Mouse (Mus musculus) MEL (cell line): ENCODE results near the gene N4bp3.

Source experiments
- CHD2 ChIP-seq: IDR thresholded peaks from 2 replicates; pipeline ENCODE4 v1.6.1; 2011; ENCODE audit warnings: low read length, improper control_type of control experiment
- CTCF ChIP-seq, 3 experiments: IDR thresholded peaks in 2 of 3; conservative IDR thresholded peaks in 1 of 3; 2 replicates each; pipeline ENCODE4 v1.5.1; 2011 to 2012; ENCODE audit warnings: low read length in 3 of 3, low read depth in 2 of 3, mild to moderate bottlenecking in 2 of 3, improper control_type of control experiment in 1 of 3, inconsistent platforms in 1 of 3, mixed read lengths in 1 of 3, moderate library complexity in 1 of 3; ENCODE audit not compliant: control insufficient read depth in 1 of 3, insufficient read depth in 1 of 3, poor library complexity in 1 of 3, severe bottlenecking in 1 of 3
- E2F4 ChIP-seq: IDR thresholded peaks from 2 replicates; pipeline ENCODE4 v1.6.1; 2011; ENCODE audit warnings: low read depth, low read length, improper control_type of control experiment, borderline replicate concordance
- EP300 ChIP-seq, 2 experiments: IDR thresholded peaks; 2 replicates each; pipeline ENCODE4 v1.6.1; 2011; ENCODE audit warnings: improper control_type of control experiment in 2 of 2, low read length in 2 of 2, low read depth in 1 of 2, mild to moderate bottlenecking in 1 of 2
- GATA1 ChIP-seq: IDR thresholded peaks from 2 replicates; pipeline ENCODE4 v1.6.1; 2011; ENCODE audit warnings: low read depth, low read length, improper control_type of control experiment
- JUND ChIP-seq: IDR thresholded peaks from 2 replicates; pipeline ENCODE4 v1.6.1; 2011; ENCODE audit warnings: low read depth, mild to moderate bottlenecking, improper control_type of control experiment, low read length
- KAT2A ChIP-seq: conservative IDR thresholded peaks from 2 replicates; pipeline ENCODE4 v1.6.1; 2012; ENCODE audit warnings: low read depth, low read length, improper control_type of control experiment, inconsistent platforms
- MAFK ChIP-seq: IDR thresholded peaks from 2 replicates; pipeline ENCODE4 v1.6.1; 2011; ENCODE audit warnings: low read depth, mild to moderate bottlenecking, low read length, improper control_type of control experiment, borderline replicate concordance
- MAX ChIP-seq: IDR thresholded peaks from 2 replicates; pipeline ENCODE4 v1.6.1; 2011; ENCODE audit warnings: low read length, improper control_type of control experiment
- POLR2A ChIP-seq, 2 experiments: IDR thresholded peaks; 2 replicates each; pipeline ENCODE4 v1.6.1; 2011 to 2012; ENCODE audit warnings: low read length in 2 of 2, mild to moderate bottlenecking in 2 of 2, control low read depth in 1 of 2, improper control_type of control experiment in 1 of 2, low read depth in 1 of 2, moderate library complexity in 1 of 2; ENCODE audit not compliant: control insufficient read depth in 1 of 2, insufficient read depth in 1 of 2, poor library complexity in 1 of 2
- ZMIZ1 ChIP-seq: IDR thresholded peaks from 2 replicates; pipeline ENCODE4 v1.6.1; 2012; ENCODE audit warnings: low read depth, mild to moderate bottlenecking, inconsistent platforms, low read length, improper control_type of control experiment, moderate library complexity

GRCm38 (mm10) chr11:51643202-51643601 is 7.4 kb downstream of the N4bp3 start:
- TF ChIP-seq KAT2A (no peak), ZMIZ1 (no peak), CTCF (IDR thresholded peaks at IDR 0.05 in 2 of 3, conservative IDR thresholded peaks at IDR 0.05 in 1 of 3; ENCODE audit: control insufficient read depth in 1 of 3, insufficient read depth in 1 of 3, low read depth in 2 of 3, low read length in 3 of 3, poor library complexity in 1 of 3, severe bottlenecking in 1 of 3) (no peak), POLR2A (IDR thresholded peaks at IDR 0.05; ENCODE audit: control insufficient read depth in 1 of 2, insufficient read depth in 1 of 2, low read depth in 1 of 2, low read length in 2 of 2, poor library complexity in 1 of 2) (no peak), GATA1 (no peak), MAFK (no peak), E2F4 (no peak), JUND (no peak), CHD2 (no peak), MAX (no peak), EP300 (IDR thresholded peaks at IDR 0.05; ENCODE audit: low read depth in 1 of 2, low read length in 2 of 2) (no peak)
